Mouse (Mus musculus): ENCODE results near the gene Mettl26.

- TF ChIP-seq POLR2A (IDR thresholded peaks at IDR 0.05; ENCODE audit: low read depth, low read length) (no peak), CTCF (IDR thresholded peaks at IDR 0.05; ENCODE audit: extremely low read depth, insufficient read length, insufficient replicate concordance, low read depth, low read length) (no peak)
Measured at GRCm38 (mm10) chr17:25869954-25870353, 4.9 kb upstream of the Mettl26 start.

All from small intestine, adult 2 months (tissue).